Mouse (Mus musculus): Measurements from ENCODE around the gene Dnajc1.

GRCm38 (mm10) chr2:18180323-18180722 is 212.3 kb downstream of the Dnajc1 start:
- TF ChIP-seq CTCF (IDR thresholded peaks at IDR 0.05; ENCODE audit: low read depth) (no peak), EP300 (IDR thresholded peaks at IDR 0.05; ENCODE audit: low read depth) (no peak)

Data from liver, postnatal 0 days (tissue).